Mouse (Mus musculus) E14TG2a.4 (cell line): ENCODE measurements at regions not wholly inside any gene's neighbourhood (a gene's known extent, or its start where the extent isn't known, plus 50 kb on each side); places are given as distances from the start of the nearest gene placed in this dataset.

Experiments used
- CTCF ChIP-seq: conservative IDR thresholded peaks from 2 replicates; pipeline ENCODE4 v1.5.1; 2014; ENCODE audit warnings: low read length
- NANOG ChIP-seq: IDR thresholded peaks from 2 replicates; pipeline ENCODE4 v1.6.1; 2014; ENCODE audit warnings: borderline replicate concordance, low read length, mixed read lengths
- POU5F1 ChIP-seq: IDR thresholded peaks from 2 replicates; pipeline ENCODE4 v1.6.1; 2014; ENCODE audit warnings: low read length, borderline replicate concordance

GRCm38 (mm10) chr11:45685571-45685970 lies 166.3 kb upstream of the Clint1 start:
- TF ChIP-seq CTCF (no peak), POU5F1 (no peak), NANOG (no peak)
